Mouse (Mus musculus) midbrain, embryonic 13.5 days (tissue): ENCODE measurements at regions not wholly inside any gene's neighbourhood (a gene's known extent, or its start where the extent isn't known, plus 50 kb on each side); places are given as distances from the start of the nearest gene placed in this dataset.

ENCODE experiments used
- ATAC-seq: fragments of 200-750 bp; cut with Nextera tagmentation; 2 replicates; pipeline ENCODE4 v1.8.0; 2017; ENCODE audit warnings: mild to moderate bottlenecking, moderate TSS enrichment, moderate library complexity
- H3K27ac ChIP-seq: fragments of 300-500 bp; sonication (generic); 2 replicates; pipeline ENCODE4 v1.5.1; 2015; ENCODE audit warnings: inconsistent platforms, mild to moderate bottlenecking, moderate library complexity
- H3K27me3 ChIP-seq: fragments of 300-500 bp; sonication (generic); 2 replicates; pipeline ENCODE4 v1.6.1; 2015; ENCODE audit warnings: mild to moderate bottlenecking, inconsistent platforms
- H3K36me3 ChIP-seq: fragments of 300-500 bp; sonication (generic); 2 replicates; pipeline ENCODE4 v1.6.1; 2015; ENCODE audit warnings: mild to moderate bottlenecking, inconsistent platforms
- H3K4me1 ChIP-seq: fragments of 300-500 bp; sonication (generic); replicated peaks from 2 replicates; pipeline ENCODE4 v1.6.1; 2015; ENCODE audit warnings: inconsistent platforms
- H3K4me2 ChIP-seq: fragments of 300-500 bp; sonication (generic); replicated peaks from 2 replicates; pipeline ENCODE4 v1.6.1; 2015; ENCODE audit warnings: moderate library complexity, mild to moderate bottlenecking, inconsistent platforms
- H3K4me3 ChIP-seq: fragments of 300-500 bp; sonication (generic); replicated peaks from 2 replicates; pipeline ENCODE4 v1.5.1; 2015; ENCODE audit warnings: mild to moderate bottlenecking, inconsistent platforms
- H3K9ac ChIP-seq: fragments of 300-500 bp; sonication (generic); replicated peaks from 2 replicates; pipeline ENCODE4 v1.6.1; 2015; ENCODE audit warnings: mild to moderate bottlenecking, inconsistent platforms
- H3K9me3 ChIP-seq: fragments of 300-500 bp; sonication (generic); 2 replicates; pipeline ENCODE4 v1.6.1; 2016; ENCODE audit warnings: mild to moderate bottlenecking, inconsistent platforms
- WGBS: fragments of 180-500 bp; shearing (Covaris S2); methylation state at CpG from one replicate; pipeline ENCODE4 v1.1.7; 2015; 5-methylcytosine and 5-hydroxymethylcytosine counted together

DNA sequence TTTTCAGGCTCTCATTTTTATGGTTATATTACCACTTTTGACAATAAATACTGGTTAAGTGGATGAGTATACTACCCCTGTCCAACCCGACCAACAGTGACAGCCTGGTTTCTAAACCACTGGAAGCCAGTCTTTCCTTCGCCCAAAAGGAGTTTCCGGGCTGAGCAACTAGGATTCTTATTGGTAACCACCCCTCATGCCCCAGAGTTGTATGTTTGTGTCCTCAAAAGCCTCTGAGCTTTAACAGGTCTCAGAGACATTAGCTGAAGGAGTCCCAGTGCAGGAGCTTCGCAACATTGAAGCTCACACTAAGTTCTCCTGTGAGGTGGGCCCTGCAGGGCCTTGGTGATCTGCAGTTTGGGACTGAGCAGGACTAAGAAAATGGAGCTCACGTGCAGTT, 92.6 kb upstream of the Pthlh start:
- Histone ChIP-seq H3K27me3 (no peaks in the 10 kb centered on the region), H3K4me3 (no peak overlapping the region), H3K27ac (no peak overlapping the region), H3K4me2 (no peak overlapping the region), H3K36me3 (no peaks in the 10 kb centered on the region), H3K4me1 (no peaks in the 10 kb centered on the region), H3K9ac (no peak overlapping the region), H3K9me3 (no peaks in the 10 kb centered on the region)
- 96% methylated on average over 5 of the region's 5 CpGs for WGBS
- ATAC-seq: no peak

GRCm38 (mm10) chr6:147349566-147350237, 85.7 kb upstream of the Pthlh start:
- H3K4me1 ChIP-seq: no peaks in the 10 kb centered on the region
- no peak overlapping the region for H3K9ac ChIP-seq
- no peak overlapping the region for H3K4me2 ChIP-seq
- no peak overlapping the region for H3K4me3 ChIP-seq
- 81% methylated on average over 4 of the region's 4 CpGs for WGBS
- no peaks in the 10 kb centered on the region for H3K27me3 ChIP-seq
- H3K9me3 ChIP-seq: no peaks in the 10 kb centered on the region
- no peak overlapping the region for H3K27ac ChIP-seq
- no peak for ATAC-seq
- H3K36me3 ChIP-seq: no peaks in the 10 kb centered on the region

DNA sequence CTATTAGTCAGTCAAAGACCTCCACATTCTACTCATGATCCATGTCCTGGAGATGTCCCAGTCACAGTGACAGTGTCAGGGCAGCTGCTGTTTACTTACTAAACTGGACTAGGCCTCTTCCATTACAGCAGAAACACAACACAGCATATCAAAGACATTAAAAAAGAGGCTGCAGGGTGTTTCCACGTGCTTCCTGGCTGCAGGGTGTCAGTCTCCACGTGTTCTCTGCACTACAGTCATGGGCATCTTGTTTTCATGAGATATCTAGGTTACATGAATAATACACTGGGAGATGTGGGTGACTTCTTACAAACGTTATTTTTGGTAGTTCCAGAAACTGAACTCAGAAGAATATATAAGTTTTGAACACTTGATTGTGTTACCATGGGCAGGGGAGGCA, 84.6 kb upstream of the Pthlh start:
- ATAC-seq: no peak
- Histone ChIP-seq H3K4me1 (no peaks in the 10 kb centered on the region), H3K36me3 (no peaks in the 10 kb centered on the region), H3K4me2 (no peak overlapping the region), H3K4me3 (no peak overlapping the region), H3K9me3 (no peaks in the 10 kb centered on the region), H3K27me3 (no peaks in the 10 kb centered on the region), H3K27ac (no peak overlapping the region), H3K9ac (no peak overlapping the region)
- 70% methylated on average over 3 of the region's 3 CpGs for WGBS

- ATAC-seq: no peak
- H3K27ac ChIP-seq: no peak overlapping the region
- H3K36me3 ChIP-seq: no peaks in the 10 kb centered on the region
- 78% methylated on average over 1 of the region's 1 CpGs for WGBS
- H3K9ac ChIP-seq: no peak overlapping the region
- no peaks in the 10 kb centered on the region for H3K9me3 ChIP-seq
- H3K4me2 ChIP-seq: no peak overlapping the region
- no peak overlapping the region for H3K4me3 ChIP-seq
- H3K4me1 ChIP-seq: no peaks in the 10 kb centered on the region
- no peaks in the 10 kb centered on the region for H3K27me3 ChIP-seq
These were observed 77.1 kb upstream of the Pthlh start for GRCm38 (mm10) chr6:147341042-147341441.

DNA sequence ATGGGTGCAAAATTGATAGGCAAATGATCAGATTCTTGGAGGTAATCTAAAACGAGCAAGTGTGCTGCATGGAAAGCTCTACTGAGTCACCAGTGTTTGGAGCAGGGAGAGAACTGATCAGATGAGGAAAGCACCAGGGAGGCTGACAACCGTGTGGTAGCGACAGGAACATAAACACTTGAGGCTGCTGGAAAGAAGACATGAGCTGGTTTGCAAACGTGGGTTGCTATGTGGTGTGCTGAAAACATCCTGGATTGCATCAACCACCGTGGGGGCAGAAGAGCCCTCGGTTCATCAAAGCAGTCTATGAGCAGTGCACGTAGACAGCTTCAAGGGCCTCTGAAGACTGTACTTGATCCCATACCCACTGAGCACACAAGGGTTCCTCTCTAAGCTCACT, 69.0 kb upstream of the Pthlh start:
- Histone ChIP-seq H3K36me3 (no peaks in the 10 kb centered on the region), H3K27me3 (no peaks in the 10 kb centered on the region), H3K4me1 (no peaks in the 10 kb centered on the region), H3K27ac (no peak overlapping the region), H3K9ac (no peak overlapping the region), H3K4me2 (no peak overlapping the region), H3K9me3 (no peaks in the 10 kb centered on the region), H3K4me3 (no peak overlapping the region)
- WGBS: 83% methylated on average over 7 of the region's 7 CpGs
- no peak for ATAC-seq

- Histone ChIP-seq H3K4me2 (no peak overlapping the region), H3K4me1 (no peaks in the 10 kb centered on the region), H3K9ac (no peak overlapping the region), H3K36me3 (no peaks in the 10 kb centered on the region), H3K27ac (no peak overlapping the region), H3K27me3 (no peaks in the 10 kb centered on the region), H3K9me3 (no peaks in the 10 kb centered on the region), H3K4me3 (no peak overlapping the region)
- ATAC-seq: no peak
- 81% methylated on average over 5 of the region's 5 CpGs for WGBS
These were observed 65.2 kb upstream of the Pthlh start for GRCm38 (mm10) chr6:147329201-147329600.

DNA sequence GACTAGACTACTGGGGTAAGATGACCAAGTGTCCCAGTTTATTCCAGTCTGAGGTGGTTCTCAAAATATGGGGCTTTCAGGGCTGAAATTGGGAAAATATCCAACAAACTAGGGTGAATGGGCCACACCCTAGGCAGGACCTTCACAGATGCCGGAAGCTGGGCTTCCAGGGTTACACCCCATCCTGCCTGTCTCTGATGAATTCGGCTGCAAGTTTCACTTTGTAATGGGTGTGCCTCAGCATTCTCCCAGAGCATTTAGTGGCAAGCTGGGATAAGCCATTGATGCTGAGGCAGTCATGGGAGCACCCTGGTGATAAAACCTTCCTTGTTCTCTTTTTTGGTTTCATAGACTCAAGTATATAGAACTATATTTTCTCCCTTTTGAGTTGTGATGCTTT, 60.4 kb upstream of the Pthlh start:
- H3K36me3 ChIP-seq: no peaks in the 10 kb centered on the region
- no peaks in the 10 kb centered on the region for H3K9me3 ChIP-seq
- WGBS: 90% methylated on average over 2 of the region's 2 CpGs
- no peak overlapping the region for H3K4me2 ChIP-seq
- no peak overlapping the region for H3K9ac ChIP-seq
- H3K4me1 ChIP-seq: no peaks in the 10 kb centered on the region
- H3K4me3 ChIP-seq: no peak overlapping the region
- no peak for ATAC-seq
- no peaks in the 10 kb centered on the region for H3K27me3 ChIP-seq
- no peak overlapping the region for H3K27ac ChIP-seq

GRCm38 (mm10) chr6:147318106-147318505, 54.1 kb upstream of the Pthlh start:
- Histone ChIP-seq H3K4me3 (no peak overlapping the region), H3K9ac (no peak overlapping the region), H3K4me1 (no peaks in the 10 kb centered on the region), H3K27ac (no peak overlapping the region), H3K9me3 (no peaks in the 10 kb centered on the region), H3K27me3 (no peaks in the 10 kb centered on the region), H3K36me3 (no peaks in the 10 kb centered on the region), H3K4me2 (no peak overlapping the region)
- ATAC-seq: no peak
- WGBS: 91% methylated on average over 2 of the region's 2 CpGs

DNA sequence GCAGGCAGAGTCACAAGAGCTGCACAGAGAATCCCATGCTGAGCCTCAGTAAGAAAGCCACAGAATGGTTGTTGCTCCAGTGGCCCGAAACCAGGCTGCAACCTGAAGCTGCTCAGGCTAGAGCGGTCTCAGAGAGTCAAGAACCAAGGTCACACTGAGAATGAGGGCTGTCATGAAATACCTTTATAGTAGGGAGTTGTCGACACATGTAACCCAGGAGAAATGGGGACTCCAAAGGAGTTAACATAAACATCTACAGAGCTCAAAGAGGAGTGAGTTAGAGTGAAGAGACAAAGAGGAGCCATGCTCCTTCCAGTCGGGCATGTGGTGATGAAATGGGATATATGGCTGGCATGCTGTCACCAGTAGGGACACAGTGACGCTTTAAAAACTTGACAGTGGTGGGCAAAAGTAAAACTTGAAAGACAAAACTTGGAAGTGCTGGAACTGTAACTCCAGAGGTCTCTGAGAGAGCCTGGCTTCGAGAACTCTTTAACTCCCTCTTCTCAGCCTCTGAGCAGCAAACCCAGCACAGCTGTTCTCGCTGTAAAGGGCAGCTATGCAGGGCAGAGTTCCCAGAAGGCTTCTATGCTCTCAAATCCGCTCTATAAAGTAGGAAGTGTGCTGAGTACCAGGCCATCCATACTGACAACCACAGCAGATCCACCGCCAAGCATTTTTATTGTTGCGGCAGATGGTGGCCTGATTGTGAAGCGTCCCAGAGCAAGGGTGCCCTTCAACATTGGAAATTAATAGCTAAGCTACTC, 52.9 kb upstream of the Pthlh start:
- H3K36me3 ChIP-seq: no peaks in the 10 kb centered on the region
- WGBS: 86% methylated on average over 11 of the region's 11 CpGs
- no peaks in the 10 kb centered on the region for H3K4me1 ChIP-seq
- no peak overlapping the region for H3K27ac ChIP-seq
- no peak for ATAC-seq
- no peak overlapping the region for H3K4me2 ChIP-seq
- H3K9ac ChIP-seq: no peak overlapping the region
- H3K9me3 ChIP-seq: no peaks in the 10 kb centered on the region
- H3K4me3 ChIP-seq: no peak overlapping the region
- H3K27me3 ChIP-seq: no peaks in the 10 kb centered on the region

GRCm38 (mm10) chr6:147316140-147316539, 52.2 kb upstream of the Pthlh start:
- 86% methylated on average over 3 of the region's 3 CpGs for WGBS
- Histone ChIP-seq H3K27me3 (no peaks in the 10 kb centered on the region), H3K4me2 (no peak overlapping the region), H3K27ac (no peak overlapping the region), H3K9me3 (no peaks in the 10 kb centered on the region), H3K9ac (no peak overlapping the region), H3K4me3 (no peak overlapping the region), H3K4me1 (no peaks in the 10 kb centered on the region), H3K36me3 (no peaks in the 10 kb centered on the region)
- ATAC-seq: no peak

- Histone ChIP-seq H3K27ac (no peak overlapping the region), H3K4me3 (no peak overlapping the region), H3K9ac (no peak overlapping the region), H3K36me3 (no peaks in the 10 kb centered on the region), H3K9me3 (no peaks in the 10 kb centered on the region), H3K27me3 (no peaks in the 10 kb centered on the region), H3K4me1 (no peaks in the 10 kb centered on the region), H3K4me2 (no peak overlapping the region)
- ATAC-seq: no peak
- WGBS: 89% methylated on average over 5 of the region's 5 CpGs
These were observed 51.2 kb upstream of the Pthlh start for GRCm38 (mm10) chr6:147315207-147315606.
